Mouse (Mus musculus) adrenal gland, adult 18-20 months (tissue): ENCODE measurements around the gene Pomt1. TPM values are rescaled to one million over a fixed set of nuclear protein-coding genes. Genes with fewer than 3 reads are reported as not detected.
A peak's percentile ranks its signal among the peaks of the same experiment; 100 is the strongest.

Experiments
- DNase-seq, 2 experiments: peaks; one replicate each; pipeline ENCODE4 v3.0.0; 2021 to 2022; ENCODE audit warnings: low spot score in 2 of 2
- long read RNA-seq, 2 experiments: library from polyadenylated mRNA; stranded (forward); transcript quantifications; one replicate each; pipeline ENCODE4 v2.0.0; 2021
- total RNA-seq, 2 experiments: library from RNA; stranded (reverse); gene quantifications; 1 replicate in 1 of 2; 2 replicates in 1 of 2; pipeline ENCODE4 v1.2.3; 2021

Gene Pomt1
- 10 to 100 TPM; 33.5 to 38.7 TPM for total RNA-seq
- long read RNA-seq, experiment 1, transcript Pomt1-201 (20 exons, 2,918 nt): major isoform, 13 of 21 reads
- long read RNA-seq, experiment 1, partial matches to known transcripts: 3 of 21 reads
- long read RNA-seq, experiment 1, other reads (novel, unspliced or antisense): 5 of 21 reads
- long read RNA-seq, experiment 2, transcript Pomt1-201 (20 exons, 2,918 nt): major isoform, 12 of 33 reads
- long read RNA-seq, experiment 2, partial matches to known transcripts: 15 of 33 reads
- long read RNA-seq, experiment 2, other reads (novel, unspliced or antisense): 6 of 33 reads

DNA sequence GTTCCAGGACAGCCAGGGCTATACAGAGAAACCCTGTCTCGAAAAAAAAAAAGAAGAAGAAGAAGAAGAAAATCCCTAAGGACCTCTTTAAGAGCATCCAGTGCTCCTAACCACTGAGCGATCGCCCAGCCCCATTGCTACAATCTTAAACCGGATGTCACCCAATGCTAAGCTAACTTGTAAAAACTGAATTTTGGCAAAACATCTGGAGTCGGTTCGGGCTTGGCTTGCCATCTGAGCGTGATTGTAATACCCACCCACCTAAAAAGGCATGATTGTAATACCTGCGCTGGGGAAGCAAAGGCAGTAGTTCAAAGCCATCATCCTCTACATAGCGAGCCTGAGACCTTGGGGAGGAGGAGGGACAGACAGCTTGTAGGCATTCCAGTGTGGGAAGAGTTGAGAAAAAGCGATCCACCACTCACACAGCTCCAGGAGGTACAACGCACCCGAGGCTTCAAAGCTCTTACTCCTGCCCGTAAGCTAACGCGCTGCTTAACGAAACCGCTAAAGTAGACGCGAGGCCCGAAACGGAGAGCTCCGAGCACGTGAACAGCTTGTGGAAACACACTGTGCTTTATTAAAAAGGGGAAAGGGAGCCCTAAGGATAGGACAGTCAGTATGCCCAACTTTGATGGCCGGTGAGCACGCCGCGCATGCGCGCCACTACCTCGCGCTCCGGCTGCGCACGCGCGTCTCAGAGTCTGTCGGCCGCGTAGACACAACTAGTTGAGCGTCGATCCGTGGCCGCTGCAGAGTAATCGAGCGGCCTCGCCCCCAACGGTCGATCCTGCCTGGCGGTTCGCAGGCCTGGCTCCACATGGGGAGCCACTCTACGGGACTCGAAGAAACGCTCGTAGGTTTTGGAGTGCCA is at the start of gene Pomt1:
Pomt1 (plus strand) TSS at position 705 of the 874 bp plus-strand sequence.
- DNase-seq: peak; percentile 85 to 88

DNA sequence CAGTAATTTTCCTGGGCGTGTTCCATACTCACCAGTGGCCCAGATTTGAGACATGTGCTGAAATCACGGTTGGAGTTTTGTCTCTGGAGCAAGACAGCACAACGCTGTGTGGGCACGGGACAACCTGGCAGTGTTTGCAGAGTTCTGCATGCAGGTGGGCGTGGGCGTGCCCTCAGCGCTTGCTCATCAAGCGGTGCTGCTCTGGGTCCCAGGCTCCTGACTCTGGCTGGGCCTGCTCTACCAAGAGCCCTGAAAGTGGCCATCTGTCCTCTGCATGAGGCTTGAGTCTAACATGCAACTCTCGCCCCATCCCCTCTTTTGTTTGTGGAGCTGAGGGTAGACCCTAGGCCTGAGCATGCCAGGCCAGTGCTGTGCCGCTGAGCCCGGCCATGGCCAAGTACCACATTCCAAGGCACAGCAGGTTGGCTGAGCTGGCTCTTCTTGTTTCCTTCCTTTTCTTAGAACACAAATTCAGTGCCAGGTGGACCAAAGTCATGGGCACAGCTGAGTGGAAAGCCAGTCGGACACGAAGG is 49.3 kb upstream of the Pomt1 start:
- DNase-seq: no peak

DNA sequence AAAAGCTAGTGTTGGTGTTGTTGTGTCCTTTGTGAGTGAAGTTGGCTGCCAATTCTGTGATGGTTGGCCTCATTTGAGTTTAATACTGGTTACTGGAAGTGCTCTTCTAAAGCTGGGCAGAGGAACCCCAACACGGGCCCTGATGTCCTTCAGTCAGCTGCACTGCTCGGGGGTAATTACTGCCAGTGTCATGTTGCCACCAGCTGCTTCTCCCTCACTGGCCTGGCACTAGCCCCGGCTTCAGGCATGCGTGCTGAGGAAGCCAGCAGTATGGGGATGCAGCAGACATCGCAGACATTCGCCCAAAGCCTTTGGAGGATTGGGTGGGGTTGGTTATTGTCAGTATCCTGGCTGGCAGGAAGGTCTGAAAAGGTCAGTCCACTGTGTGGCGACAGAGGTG is 48.7 kb upstream of the Pomt1 start:
- DNase-seq: no peak

DNA sequence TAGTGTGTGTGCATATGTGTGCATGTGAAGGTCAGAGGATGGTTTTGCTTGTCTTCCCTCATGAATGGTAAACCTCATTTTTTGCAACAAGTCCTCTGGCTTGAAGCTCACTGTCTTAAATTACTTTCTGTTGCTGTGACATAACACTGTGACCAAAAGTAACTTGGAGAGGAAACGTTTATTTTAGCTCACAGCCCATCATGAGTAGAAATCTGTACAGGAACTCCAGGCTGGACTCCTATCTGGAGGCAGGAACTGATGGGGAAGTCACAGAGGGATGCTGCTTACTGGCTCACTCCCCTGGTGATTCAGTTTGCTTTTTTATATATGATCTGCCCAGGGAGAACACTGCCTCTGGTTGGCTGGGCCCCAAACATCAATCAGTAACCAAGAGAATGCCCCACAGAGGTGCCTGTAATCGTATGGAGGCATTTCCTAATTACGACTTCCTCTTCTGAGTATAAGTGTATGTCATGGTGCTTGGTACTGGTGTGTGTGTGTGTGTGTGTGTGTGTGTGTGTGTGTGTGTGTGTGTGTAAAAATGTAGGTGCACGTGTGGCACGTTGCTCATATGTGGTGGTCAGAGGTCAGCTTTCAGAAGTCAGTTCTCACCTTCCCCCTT is 47.2 kb upstream of the Pomt1 start:
- no peak for DNase-seq

DNA sequence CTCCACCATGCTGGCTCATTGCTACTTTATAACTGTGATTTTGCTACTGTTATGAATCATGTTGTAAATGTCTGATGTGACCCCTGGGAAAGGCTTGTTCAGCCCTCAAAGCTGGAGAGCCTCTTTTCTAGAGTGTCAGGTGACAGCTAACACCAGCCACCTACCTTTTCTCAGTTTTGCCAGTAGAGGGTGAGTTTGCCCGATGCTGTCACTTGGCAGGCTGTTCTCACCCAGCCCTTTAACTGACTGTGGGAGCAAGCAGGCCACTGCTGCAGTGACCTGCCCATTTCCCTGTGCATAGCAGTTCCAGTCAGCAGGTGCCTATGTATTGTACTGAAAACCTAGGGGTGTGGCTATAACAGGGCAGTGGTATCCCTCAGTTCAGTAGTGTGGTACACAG is 45.8 kb upstream of the Pomt1 start:
- DNase-seq: no peak

DNA sequence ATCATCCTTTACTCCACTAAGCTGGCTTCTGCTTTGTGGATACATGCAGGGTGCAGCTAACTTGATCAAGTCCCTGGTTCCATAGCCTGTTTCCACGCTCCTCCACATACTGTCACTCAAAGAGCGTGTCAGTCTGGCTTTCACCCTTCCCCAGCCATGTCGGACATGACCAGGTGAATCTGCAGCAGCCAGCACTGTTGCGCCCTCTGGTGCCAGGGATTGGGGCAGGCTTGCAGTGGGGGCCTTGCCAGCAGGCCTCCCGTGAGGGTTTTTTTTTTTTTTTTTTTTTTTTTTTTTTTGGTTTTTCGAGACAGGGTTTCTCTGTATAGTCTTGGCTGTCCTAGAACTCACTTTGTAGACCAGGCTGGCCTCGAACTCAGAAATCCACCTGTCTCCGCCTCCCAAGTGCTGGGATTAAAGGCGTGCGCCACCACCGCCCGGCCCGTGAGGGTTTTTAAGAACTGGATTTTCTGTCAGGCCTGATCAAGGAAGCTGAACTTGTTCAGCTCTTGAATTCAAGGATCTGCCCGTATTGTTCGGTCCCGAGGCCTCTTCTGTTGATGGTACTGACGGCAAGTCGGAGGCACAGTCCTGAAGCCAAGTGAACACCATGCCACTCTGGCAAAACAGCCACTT is 44.4 kb upstream of the Pomt1 start:
- DNase-seq: peak; percentile 38 to 55

DNA sequence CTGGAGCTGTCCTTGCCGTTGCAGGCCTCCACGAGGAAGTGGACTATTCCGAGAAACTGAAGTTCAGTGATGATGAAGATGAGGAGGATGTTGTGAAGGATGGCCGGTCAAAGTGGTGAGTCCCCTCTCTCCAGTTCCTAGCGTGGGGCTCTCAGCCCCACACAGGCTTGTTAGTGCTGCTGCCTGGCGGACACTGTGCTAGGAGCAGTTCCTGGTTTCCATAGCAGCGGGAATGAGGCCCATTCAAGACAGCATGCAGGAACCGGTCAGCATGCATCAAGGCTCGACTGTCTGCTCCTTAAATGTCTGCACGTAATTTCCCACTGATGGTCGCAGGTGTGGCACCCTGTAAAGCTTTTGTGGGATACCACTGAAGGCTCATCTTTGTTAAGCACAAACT is 37.4 kb upstream of the Pomt1 start:
- no peak for DNase-seq

DNA sequence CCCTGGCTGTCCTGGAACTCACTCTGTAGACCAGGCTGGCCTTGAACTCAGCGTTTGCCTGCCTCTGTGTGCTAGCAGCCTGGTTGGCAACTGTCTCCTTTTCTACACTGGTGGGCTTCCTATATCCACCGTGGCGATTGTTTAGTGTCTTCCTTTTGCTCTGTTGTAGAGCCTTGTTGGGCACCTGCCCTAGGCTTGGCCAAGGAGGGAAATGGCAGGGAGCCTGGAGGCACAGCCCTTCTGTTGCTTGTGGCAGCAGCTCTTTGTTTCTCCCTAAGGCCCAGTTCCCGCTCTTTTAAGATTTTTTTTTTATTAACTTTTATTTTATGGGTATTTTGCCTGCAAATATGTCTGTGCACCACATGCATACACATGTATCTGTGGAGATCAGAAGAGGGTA is 36.4 kb upstream of the Pomt1 start:
- no peak for DNase-seq

DNA sequence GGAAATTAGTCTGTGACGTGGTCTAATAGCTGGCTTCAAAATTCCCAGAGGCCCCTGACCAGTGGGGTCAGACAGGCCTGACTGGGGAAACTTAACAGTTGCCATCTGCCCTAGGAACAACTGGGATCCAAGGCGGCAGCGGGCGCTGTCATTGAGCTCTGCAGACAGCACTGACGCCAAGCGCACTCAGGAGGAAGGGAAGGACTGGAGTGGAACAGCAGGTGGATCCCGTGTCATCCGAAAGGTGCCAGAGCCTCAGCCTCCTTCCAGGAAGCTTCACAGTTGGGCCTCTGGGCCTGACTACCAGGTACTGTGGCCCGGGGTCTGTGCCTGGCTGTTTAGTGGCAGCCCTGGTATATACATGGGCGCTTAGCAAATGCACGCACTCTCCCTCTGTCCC is 35.7 kb upstream of the Pomt1 start:
- no peak for DNase-seq

DNA sequence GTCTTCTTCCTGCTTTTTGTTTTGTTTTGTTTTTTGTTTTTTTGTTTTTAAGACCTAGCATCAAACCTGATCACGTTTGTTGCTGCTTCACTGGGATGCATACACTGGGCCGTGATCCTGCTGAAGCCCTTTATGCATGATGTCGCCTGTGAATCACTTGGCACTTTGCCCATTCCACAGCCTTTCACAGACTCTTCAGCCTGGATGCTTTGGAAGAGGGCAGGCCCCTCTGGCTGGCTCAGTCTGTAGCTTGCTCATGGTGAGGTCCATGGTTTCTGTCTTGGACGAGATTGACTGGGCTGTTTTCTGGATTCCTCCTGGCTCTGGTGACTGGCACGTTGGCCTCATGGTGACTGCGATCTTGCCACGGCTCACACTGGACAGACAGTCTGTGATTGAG is 34.9 kb upstream of the Pomt1 start:
- DNase-seq: peak in 1 of 2 experiments; percentile 35

DNA sequence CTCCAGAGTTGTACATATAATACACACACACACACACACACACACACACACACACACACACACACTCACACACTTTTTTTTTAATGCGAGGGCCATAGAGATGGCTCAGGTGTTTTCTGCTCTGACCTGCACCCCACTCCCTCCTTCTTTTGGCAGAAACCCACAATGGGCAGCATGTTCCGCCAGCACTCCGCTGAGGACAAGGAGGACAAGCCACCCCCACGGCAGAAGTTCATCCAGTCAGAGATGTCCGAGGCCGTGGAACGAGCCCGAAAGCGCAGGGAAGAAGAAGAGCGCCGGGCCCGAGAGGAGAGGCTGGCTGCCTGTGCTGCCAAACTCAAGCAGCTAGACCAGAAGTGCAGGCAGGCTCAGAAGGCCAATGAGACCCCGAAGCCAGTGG is 32.5 kb upstream of the Pomt1 start:
- DNase-seq: no peak

DNA sequence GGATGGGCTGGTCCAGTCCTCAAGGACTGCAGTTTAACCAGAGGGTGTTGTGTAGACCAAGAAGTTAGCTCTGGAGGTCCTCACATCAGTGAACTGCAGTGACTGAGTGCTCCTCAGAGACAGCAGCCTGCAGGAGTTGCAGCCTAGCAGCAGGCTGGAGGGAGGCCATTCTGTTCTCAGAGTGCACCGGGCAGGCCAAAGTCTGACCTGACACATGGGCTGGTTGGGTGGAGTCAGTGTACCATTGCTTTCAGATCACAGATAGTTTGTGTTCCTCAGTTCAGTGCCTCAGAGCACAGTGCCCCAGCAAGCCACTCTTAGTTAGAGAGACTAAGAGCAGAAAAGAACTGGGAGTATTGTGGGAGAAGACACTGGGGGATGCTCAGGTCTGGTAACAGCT is 28.7 kb upstream of the Pomt1 start:
- DNase-seq: no peak

DNA sequence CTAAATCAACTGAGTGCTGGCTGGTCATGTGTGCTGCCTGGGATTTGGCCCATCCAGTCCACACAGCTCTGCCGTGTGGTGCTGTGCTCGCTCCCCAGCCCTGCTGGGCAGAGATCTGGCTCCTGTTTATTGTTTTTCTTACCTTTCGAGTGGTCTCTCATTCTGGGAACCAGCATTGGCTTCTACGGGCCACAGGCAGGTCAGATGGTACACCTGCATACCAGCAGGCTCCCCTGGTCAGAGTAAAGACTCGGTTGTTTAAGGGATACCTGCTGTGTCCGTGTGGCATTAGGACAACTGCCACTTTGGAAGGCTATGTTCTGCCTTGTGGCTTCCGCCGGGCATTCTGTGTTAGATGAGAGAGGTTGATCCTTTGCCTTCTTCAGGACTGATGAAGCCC is 24.7 kb upstream of the Pomt1 start:
- no peak for DNase-seq

DNA sequence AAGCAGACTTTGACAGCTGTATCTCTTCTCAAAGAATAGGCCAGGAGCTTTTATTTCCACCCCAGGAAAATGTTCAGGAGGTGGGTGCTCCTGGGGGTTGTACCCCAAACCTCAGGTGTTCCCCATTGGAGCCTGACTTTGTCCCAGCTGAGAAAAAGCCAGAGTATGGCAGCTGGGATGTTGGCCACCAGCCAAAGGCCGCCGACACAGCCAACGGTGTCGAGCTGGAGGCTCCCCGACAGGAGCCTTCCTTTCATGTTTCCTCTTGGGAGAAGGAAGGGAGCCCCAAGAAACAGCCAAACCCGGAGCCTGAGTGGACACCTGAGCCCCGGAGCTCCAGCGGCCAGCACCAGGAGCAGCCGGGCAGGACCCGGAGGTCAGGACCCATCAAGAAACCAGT is 23.4 kb upstream of the Pomt1 start:
- DNase-seq: no peak

DNA sequence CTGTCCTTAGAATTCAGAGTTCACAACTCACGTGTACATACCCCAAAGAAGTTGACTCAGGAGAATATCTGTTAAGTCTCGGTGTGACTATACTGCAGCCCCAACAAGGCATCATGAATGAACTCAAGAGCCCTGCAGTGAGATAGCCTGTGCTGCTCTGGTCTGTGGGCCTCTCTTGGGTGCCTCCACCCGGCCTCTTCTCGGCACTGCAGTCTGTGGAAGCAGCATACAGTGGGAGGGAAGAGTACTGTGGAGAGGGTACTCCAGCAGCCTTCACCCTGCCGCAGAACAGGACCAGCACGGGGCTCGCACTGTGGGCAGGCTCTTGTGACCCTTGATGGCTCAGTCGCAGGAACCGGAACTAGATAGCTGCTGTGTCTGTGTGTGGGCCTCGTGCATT is 20.8 kb upstream of the Pomt1 start:
- no peak for DNase-seq

DNA sequence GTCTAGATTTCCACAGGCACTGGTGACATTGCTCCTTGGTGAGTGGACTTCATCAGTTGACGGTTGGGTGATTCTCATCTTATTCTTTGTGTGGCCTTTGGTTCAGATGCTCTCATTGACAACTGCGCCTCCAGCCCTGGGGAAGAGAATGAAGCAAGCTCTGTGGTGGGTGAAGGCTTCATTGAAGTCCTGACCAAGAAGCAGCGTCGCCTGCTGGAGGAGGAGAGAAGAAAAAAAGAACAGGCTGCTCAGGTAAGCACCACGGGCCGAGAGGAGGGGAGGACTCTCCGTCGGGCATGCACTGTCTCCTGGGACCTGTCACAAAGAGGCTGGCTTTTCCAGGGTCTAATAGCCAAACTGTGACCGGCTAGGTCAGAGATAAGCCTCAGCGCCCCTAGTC is 19.9 kb upstream of the Pomt1 start:
- DNase-seq: no peak

DNA sequence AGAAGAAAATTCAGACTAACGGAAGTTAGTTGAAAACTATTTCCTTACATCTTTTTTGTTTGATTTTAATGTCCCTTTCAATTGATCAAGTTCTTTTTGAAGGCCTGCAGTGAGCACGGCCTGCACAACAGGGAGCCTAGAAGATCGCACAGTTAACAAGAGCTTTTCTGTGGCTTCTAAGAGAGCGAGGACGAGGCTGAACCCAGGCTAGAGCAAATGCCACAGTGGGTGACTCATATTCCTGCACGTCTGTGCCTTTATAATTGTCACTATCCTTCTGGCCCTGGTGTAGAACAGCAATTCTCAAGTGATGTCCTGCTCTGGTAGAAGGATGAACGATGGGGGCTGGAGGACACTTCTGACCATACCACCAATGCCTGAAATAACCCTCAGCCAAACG is 18.7 kb upstream of the Pomt1 start:
- DNase-seq: no peak

DNA sequence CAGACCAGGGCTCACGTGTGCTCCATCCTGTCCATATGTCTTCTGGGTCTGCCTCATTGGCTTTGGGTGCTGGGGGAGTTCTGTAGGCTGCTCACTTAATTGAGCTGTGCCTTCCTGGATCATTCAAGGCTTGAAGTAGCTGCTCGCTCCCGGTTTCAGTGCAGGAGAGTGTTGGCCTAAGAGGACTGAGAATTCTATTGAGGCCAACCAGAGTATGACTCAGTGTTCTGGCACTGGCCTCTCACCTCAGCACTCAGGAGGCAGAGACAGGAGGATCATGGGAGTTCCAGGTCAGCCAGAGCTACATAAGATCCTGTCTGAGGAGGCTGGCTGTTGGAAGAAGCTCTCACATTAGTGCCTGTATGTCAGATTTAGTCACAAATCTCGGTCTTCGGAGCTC is 18.3 kb upstream of the Pomt1 start:
- DNase-seq: no peak

DNA sequence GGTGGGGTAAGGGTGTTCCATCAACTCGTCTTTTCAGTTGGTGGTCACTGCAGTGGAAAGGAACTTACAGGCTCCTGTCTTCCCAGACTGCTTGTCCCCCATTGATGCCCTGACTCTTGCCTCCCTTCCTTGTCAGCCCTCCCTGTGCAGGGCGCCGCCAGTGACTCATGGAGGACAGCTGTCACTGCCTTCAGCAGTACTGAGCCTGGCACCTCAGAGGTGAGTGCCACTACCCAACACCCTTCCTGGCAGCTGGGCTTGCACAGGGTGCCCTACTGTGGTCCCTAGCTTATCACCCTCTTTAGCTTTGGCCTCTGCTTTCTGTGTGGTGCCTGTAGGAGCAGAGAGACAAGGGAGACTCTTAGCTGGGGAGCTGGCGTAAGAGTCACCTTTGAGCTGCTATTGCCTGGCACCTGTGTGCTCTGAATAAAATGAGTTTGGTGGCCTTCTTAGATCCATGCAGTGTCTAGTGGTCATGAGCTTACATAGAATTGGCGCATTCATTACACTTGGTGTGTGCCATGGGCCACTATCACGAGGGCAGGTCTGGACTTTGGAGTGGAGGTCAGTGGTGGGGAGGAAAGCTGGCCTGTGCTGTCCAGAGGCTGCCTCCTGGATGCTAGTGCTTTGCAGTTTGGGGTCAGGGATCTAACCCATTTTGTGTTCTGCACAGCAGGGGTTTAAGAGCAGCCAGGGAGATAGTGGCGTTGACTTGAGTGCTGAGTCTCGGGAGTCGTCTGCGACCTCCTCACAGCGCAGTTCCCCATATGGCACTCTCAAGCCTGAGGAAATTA is 17.7 kb upstream of the Pomt1 start:
- DNase-seq: no peak

DNA sequence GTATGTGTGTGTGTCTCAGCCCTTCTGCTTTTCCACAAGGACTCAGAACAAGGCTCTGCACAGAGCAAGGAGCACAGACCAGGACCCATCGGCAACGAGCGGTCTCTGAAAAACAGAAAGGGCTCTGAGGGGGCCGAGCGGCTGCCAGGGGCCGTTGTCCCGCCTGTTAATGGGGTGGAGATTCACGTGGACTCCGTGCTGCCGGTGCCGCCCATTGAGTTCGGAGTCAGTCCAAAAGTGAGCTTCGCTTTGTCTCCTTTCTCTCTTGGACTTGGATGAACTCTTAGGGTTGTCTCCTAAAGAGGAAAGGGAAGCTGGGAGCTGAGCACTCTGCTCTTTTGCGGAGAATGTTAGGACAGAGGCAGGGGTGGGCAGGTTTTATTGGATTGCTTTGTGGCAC is 16.9 kb upstream of the Pomt1 start:
- no peak for DNase-seq

DNA sequence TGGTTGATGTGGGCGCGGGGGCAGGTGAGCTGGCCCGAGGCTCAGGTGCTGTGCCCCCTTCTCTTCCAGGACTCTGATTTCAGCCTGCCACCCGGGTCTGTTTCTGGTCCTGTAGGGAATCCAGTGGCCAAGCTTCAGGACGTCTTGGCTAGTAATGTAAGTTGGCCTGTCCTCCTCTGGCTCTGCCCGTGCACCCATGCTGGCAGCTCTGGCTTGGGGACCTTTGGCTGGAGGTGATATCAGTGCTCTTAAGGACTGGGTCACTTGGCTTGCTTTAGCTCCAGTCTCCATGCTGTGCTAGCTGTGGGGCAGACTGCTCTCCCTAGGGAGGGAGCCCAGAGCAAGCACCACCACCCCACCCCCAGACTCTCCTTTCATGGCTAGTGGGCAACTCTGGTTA is 16.4 kb upstream of the Pomt1 start:
- DNase-seq: no peak
